Mouse (Mus musculus) lung, adult 2 months (tissue): ENCODE measurements at regions not wholly inside any gene's neighbourhood (a gene's known extent, or its start where the extent isn't known, plus 50 kb on each side); places are given as distances from the start of the nearest gene placed in this dataset.

Experiments
- CTCF ChIP-seq: fragments of 200-500 bp; IDR thresholded peaks from 2 replicates; pipeline ENCODE4 v1.5.1; 2011; ENCODE audit warnings: mild to moderate bottlenecking, low read length, control low read depth; ENCODE audit not compliant: insufficient read depth
- POLR2A ChIP-seq: fragments of 200-500 bp; IDR thresholded peaks from 2 replicates; pipeline ENCODE4 v1.6.1; 2011; ENCODE audit warnings: low read depth, mild to moderate bottlenecking, control low read depth, low read length, borderline replicate concordance; ENCODE audit errors: extremely low read depth

DNA sequence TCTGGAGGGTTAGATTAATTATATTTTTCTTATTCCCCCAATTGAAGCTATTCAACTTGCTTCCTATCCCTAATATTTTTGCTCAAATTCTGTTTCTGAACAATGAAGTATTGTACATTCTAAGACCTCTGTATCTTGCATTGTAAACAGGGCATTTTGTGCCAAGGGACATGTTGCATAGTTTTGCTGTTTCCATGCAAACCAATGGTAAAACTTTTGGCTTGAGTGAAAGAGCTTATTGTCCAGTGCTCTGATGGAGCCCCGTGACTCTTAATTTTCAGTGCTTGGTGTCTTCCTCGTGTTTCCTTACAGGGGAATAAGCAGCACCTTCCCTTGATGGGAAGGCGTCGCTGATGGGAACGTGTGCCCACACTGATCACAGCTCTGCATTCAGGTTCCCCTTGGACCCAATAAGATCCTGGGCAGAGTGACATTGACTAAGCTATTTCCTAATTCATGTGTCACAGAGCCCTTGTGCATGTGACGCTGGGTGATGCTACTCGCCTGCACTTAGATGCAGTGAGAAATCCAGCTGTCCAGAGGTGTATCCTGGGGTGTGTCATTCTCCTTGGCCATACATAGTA is 220.8 kb upstream of the Dusp10 start:
- no peak for TF ChIP-seq POLR2A
- no peak for TF ChIP-seq CTCF
